In the genomic region with DNA sequence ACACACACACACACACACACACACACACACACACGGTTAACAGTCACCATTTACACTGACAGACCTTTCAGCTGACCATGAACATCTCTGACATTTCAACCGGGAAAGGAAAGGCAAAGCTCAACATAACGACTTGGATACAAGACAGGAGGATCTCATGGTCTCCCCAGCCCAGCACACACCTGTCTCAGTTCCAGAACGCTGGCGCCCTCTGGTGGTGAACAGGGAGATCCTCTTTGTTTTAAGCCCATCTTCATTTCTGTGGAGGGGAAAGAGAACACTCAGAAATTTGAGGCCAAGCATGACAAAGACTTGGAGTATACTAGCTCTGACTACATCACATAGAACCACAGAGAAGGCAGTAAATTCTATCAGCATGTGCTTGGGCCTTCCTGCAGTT, we compare ENCODE assay signal across 9 mouse cellular contexts.
DNase-seq lines count a peak whose midpoint lies in the region; ATAC-seq and TF ChIP-seq lines count a peak whose summit lies in the region.
"Had no signal": no experiment of that assay in that cellular context is flagged by ENCODE, and none has a peak within 500 bp of the region (broad histone marks: within the 10 kb centered on the region; RNA-seq: fewer than 3 reads in every experiment).

No protein-coding gene starts in this region.

- H3K4me1 ChIP-seq in cortical plate, adult 2 months (ENCODE audit: control insufficient read depth, insufficient read depth, low read length): no peaks in the 10 kb centered on the region
- no peaks in the 10 kb centered on the region for H3K4me1 ChIP-seq in liver, embryonic 13.5 days (replicated peaks)
- H3K4me1 ChIP-seq in neural tube, embryonic 14.5 days (ENCODE audit: control insufficient read depth, insufficient read depth, low read length): no peaks in the 10 kb centered on the region

- no peak overlapping the region for H3K9ac ChIP-seq in liver, embryonic 13.5 days
- no peak overlapping the region for H3K9ac ChIP-seq in neural tube, embryonic 14.5 days (replicated peaks; ENCODE audit: low read depth, low read length)
- H3K9ac ChIP-seq: embryonic facial prominence, embryonic 13.5 days had no signal

- H3K27me3 ChIP-seq in liver, embryonic 13.5 days: no peaks in the 10 kb centered on the region
- H3K27me3 ChIP-seq in neural tube, embryonic 14.5 days (ENCODE audit: control insufficient read depth, insufficient read depth, low read length): no peaks in the 10 kb centered on the region
- H3K27me3 ChIP-seq: embryonic facial prominence, embryonic 13.5 days had no signal

- peak; percentile 87 for TF ChIP-seq CTCF in cortical plate, adult 2 months (IDR thresholded peaks at IDR 0.05; ENCODE audit: extremely low read depth, insufficient read depth, low read length)

- H3K36me3 ChIP-seq in liver, embryonic 13.5 days: peaks cover 26% of the 10 kb centered on the region
- no peaks in the 10 kb centered on the region for H3K36me3 ChIP-seq in neural tube, embryonic 14.5 days (ENCODE audit: control insufficient read depth, insufficient read depth, low read length)

- no peak overlapping the region for H3K27ac ChIP-seq in cortical plate, adult 2 months (ENCODE audit: insufficient read depth, low read length)
- H3K27ac ChIP-seq in liver, embryonic 13.5 days: no peak overlapping the region
- no peak overlapping the region for H3K27ac ChIP-seq in neural tube, embryonic 14.5 days (ENCODE audit: low read depth, low read length)
- H3K27ac ChIP-seq: embryonic facial prominence, embryonic 13.5 days had no signal

- peak; percentile 89 for DNase-seq in 416B (ENCODE audit: low read depth)
- peak; percentile 76 to 87 for DNase-seq in adrenal gland, adult (ENCODE audit: inconsistent age in 2 of 2, low spot score in 1 of 2)
- peak; percentile 46 for DNase-seq in gastrocnemius, postnatal 25 days
- DNase-seq in kidney, adult 9 months: peak; percentile 70
- peak; percentile 68 for DNase-seq in liver, embryonic 13.5 days
- DNase-seq in telencephalon, adult 2 months (ENCODE audit: low read depth, low spot score): peak; percentile 39

- 6% methylated on average over 5 of the region's 5 CpGs for WGBS in liver, embryonic 13.5 days (ENCODE audit: insufficient replicate concordance)
- WGBS in neural tube, embryonic 14.5 days: 9% methylated on average over 5 of the region's 5 CpGs

- no peaks in the 10 kb centered on the region for H3K9me3 ChIP-seq in liver, embryonic 13.5 days (replicated peaks)
- H3K9me3 ChIP-seq in neural tube, embryonic 14.5 days (ENCODE audit: control insufficient read depth, low read length): no peaks in the 10 kb centered on the region
- H3K9me3 ChIP-seq: embryonic facial prominence, embryonic 13.5 days had no signal

- TF ChIP-seq POLR2A in cortical plate, adult 2 months (IDR thresholded peaks at IDR 0.05; ENCODE audit: extremely low read depth, insufficient read depth, low read length): no peak

- H3K4me3 ChIP-seq in cortical plate, adult 2 months (ENCODE audit: insufficient read depth, low read length): no peak overlapping the region
- H3K4me3 ChIP-seq in liver, embryonic 13.5 days (replicated peaks): no peak overlapping the region
- H3K4me3 ChIP-seq in neural tube, embryonic 14.5 days (ENCODE audit: low read depth, low read length): no peak overlapping the region
- H3K4me3 ChIP-seq: embryonic facial prominence, embryonic 13.5 days had no signal

- no peak overlapping the region for H3K4me2 ChIP-seq in liver, embryonic 13.5 days
- no peak overlapping the region for H3K4me2 ChIP-seq in neural tube, embryonic 14.5 days (ENCODE audit: low read depth, low read length)
- H3K4me2 ChIP-seq: embryonic facial prominence, embryonic 13.5 days had no signal

- ATAC-seq in liver, embryonic 13.5 days (ENCODE audit: low read depth): no peak; the same call in 1 of the 2 replicates
- ATAC-seq in neural tube, embryonic 14.5 days (ENCODE audit: low read depth): peak; percentile 82

Comparison
In these comparisons a context has a peak if more than half of its experiments do, and no peak if none do; other contexts are left out.
1. DNase-seq: peak in every context shown above with its lines; median percentile 89 in 416B; 82 in adrenal gland, adult; 70 in kidney, adult 9 months; 68 in liver, embryonic 13.5 days; 46 in gastrocnemius, postnatal 25 days; 39 in telencephalon, adult 2 months.